Mouse (Mus musculus) embryonic fibroblast, embryonic 13.5 days (primary cell): ENCODE data around the gene Dpp4. TPM values are rescaled to one million over a fixed set of nuclear protein-coding genes. Genes with fewer than 3 reads are reported as not detected.

Experiments
- H3K27ac ChIP-seq: 2 replicates; pipeline ENCODE4 v1.5.1; 2012; ENCODE audit warnings: low read length, control low read depth, inconsistent platforms; ENCODE audit not compliant: insufficient read depth
- H3K4me1 ChIP-seq: 2 replicates; pipeline ENCODE4 v1.6.1; 2011; ENCODE audit warnings: low read length; ENCODE audit not compliant: control insufficient read depth, insufficient read depth
- H3K4me3 ChIP-seq: 2 replicates; pipeline ENCODE4 v1.5.1; 2011; ENCODE audit warnings: mild to moderate bottlenecking, control low read depth, low read length; ENCODE audit not compliant: insufficient read depth
- CTCF ChIP-seq: IDR thresholded peaks from 2 replicates; pipeline ENCODE4 v1.5.1; 2011; ENCODE audit warnings: mild to moderate bottlenecking, control low read depth, low read length, moderate library complexity, borderline replicate concordance; ENCODE audit not compliant: insufficient read depth
- POLR2A ChIP-seq: IDR thresholded peaks from 2 replicates; pipeline ENCODE4 v1.6.1; 2011; ENCODE audit warnings: low read depth, mild to moderate bottlenecking, control low read depth, low read length, moderate library complexity
- polyA plus RNA-seq: library from polyadenylated mRNA; stranded (reverse); fragments of >200 nt; gene quantifications from 2 replicates; pipeline ENCODE4 v1.2.4, GENCODE M21; 2011; ENCODE audit warnings: low read depth; ENCODE audit not compliant: missing spikeins, insufficient read length

Gene Dpp4
- polyA plus RNA-seq, 1 experiment: 0.90 TPM

GRCm38 (mm10) chr2:62285026-62285425, 127.0 kb downstream of the Dpp4 start:
- TF ChIP-seq POLR2A (no peak), CTCF (no peak)
- Histone ChIP-seq H3K4me1 (no peaks in the 10 kb centered on the region), H3K4me3 (no peak overlapping the region), H3K27ac (no peak overlapping the region)

Other genes starting within 250 kb of the Dpp4 start
- not detected in 2 replicates for gene Gcg, start 71.4 kb upstream of the Dpp4 start, polyA plus RNA-seq
- gene Fap, start 161.8 kb upstream of the Dpp4 start, polyA plus RNA-seq: 23.1 and 38.9 TPM in 2 replicates
- 9.2 and 10.8 TPM in 2 replicates for gene Ifih1, start 234.0 kb upstream of the Dpp4 start, polyA plus RNA-seq